Mouse (Mus musculus) layer of hippocampus, postnatal 14 days (tissue): ENCODE results near the gene Ntrk3. TPM values are rescaled to one million over a fixed set of nuclear protein-coding genes. Genes with fewer than 3 reads are reported as not detected.
A peak's percentile ranks its signal among the peaks of the same experiment; 100 is the strongest.

Experiments used
- DNase-seq, 2 experiments: peaks; one replicate each; pipeline ENCODE4 v3.0.0; 2021 to 2022; ENCODE audit warnings: low spot score in 2 of 2, mixed read lengths in 1 of 2
- total RNA-seq, 2 experiments: library from RNA; stranded (reverse); gene quantifications; 2 replicates each; pipeline ENCODE4 v1.2.3; 2021

The Ntrk3 gene
- total RNA-seq, 2 experiments from 2014 or later: 198 to 199 TPM

GRCm38 (mm10) chr7:78253777-78254385 lies 483.9 kb downstream of the Ntrk3 start:
- DNase-seq: no peak

DNA sequence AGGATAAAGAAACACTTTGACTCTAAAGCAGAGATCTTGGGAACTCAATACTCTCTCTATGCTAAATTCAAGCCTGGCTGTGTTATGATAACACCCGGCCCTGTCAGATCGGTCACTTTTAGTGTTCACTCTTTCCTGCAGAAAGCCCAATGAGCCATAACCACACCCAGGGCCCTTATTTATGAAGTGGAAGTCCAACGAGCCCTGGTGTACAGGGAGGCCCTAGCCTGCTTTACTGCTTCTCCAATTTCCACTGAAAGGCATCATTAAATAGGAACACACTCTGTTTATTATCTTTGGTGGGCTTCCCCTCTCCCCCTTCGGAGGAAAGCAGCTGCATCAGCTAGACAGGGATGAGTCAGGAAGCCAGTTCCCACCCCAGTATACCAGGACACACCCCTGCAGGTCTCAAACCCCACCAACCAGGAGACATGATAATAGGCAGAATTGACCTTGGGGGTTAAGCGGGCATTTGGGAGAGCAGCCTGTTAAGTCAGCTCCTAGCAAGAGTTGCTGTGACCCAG lies 489.6 kb downstream of the Ntrk3 start:
- DNase-seq: no peak

- no peak for DNase-seq
Observed at GRCm38 (mm10) chr7:78239012-78239411, 498.8 kb downstream of the Ntrk3 start.

- DNase-seq: no peak
Observed at GRCm38 (mm10) chr7:78221668-78222067, 516.1 kb downstream of the Ntrk3 start.

GRCm38 (mm10) chr7:78220949-78221348 lies 516.9 kb downstream of the Ntrk3 start:
- DNase-seq: no peak

DNA sequence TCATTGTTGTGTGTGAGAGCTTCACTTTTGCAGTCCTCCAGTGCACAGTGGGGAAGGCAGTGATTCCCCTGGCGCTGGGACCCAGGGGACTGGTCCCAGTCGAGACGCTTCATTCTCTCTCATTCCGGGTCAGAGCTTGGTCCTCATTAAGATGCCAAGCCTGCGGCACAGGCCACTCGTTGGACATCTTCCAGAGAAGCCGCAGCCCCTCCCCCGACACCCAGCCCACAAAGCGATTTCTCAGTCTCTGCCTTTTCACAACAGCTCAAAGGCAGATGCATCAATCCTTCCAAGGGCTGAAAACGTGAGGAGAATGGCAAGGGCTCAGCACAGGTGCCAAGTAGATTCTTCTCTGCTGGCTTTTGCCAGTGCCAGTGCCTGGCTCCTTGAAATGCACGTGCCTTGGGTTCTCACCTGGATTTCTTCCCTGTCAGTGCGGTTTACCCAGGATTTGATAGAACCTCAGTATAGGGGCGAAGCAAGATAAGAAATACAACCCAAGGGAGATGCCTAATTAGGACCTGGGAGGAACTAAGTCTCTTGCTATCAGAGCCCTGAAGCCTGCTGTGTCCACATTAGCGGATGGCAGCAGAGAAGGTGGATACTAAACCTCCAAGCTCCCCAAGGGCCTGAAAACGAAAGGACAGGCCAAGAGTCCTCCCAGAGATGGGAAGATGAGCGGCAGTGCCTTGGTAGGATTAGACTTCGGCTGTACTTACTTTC lies 546.7 kb downstream of the Ntrk3 start:
- DNase-seq: peak; percentile 61 to 80

DNA sequence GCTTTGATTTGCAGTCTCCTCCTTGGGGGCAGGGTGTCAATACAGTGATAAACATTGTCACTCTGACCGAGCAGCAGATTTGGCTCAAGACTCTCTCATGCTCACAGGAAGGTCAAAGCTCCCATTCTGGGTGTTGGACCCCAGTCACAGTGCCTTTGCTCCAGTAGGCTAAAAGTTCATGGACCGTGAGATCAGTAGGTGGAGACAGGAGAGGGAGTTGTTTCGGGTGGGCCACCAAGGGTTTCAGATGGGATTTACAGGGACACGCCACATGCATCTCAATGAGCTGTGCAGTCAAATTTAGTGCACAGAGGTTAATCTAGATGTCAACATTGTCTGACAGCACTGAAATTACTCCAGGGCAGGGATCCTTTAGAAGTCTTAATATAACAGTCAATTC lies 552.2 kb downstream of the Ntrk3 start:
- DNase-seq: no peak

GRCm38 (mm10) chr7:78183396-78183795 lies 554.4 kb downstream of the Ntrk3 start:
- no peak for DNase-seq

GRCm38 (mm10) chr7:78179996-78180665 lies 557.7 kb downstream of the Ntrk3 start:
- DNase-seq: no peak

- no peak for DNase-seq
Observed at GRCm38 (mm10) chr7:78172267-78172955, 565.4 kb downstream of the Ntrk3 start.

DNA sequence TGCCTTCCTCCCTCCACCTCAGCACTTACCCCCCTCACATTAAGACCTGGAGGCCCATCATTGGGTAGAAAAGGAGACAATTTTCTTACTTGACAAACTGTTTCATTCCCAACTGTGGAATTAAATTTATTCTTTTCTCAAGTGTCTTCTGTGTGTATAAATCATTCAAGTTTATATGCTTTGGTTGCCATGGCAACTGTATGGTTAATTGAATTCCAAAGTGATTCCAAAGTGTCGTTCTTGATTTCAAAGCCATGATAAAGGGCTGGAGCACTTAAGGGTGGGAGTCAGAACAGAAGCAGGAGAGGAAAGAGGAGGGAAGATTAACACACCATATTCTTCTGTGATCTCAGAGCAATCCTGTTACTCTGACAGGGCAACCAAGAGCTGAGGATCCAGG lies 572.3 kb downstream of the Ntrk3 start:
- DNase-seq: peak in 1 of 2 experiments; percentile 35

DNA sequence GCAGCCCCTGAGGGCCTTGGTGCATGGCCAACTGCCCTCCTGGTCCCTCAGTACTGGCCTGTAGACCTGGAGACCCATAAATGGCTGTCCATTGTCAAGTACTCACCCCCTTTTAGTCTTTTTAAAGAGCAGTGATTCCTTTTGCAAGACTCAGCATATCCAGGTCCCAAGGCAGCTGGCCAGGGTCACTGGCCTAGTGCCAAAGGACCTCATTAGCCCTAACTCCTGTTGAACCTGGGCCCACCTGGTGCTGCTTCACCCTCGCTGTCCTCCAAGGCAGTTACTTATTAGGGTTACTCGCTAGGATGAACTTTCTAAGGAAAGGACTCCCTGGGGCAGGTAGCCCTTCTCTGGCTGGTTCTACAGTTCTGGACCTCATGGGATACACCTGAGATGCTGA lies 579.9 kb downstream of the Ntrk3 start:
- DNase-seq: no peak

DNA sequence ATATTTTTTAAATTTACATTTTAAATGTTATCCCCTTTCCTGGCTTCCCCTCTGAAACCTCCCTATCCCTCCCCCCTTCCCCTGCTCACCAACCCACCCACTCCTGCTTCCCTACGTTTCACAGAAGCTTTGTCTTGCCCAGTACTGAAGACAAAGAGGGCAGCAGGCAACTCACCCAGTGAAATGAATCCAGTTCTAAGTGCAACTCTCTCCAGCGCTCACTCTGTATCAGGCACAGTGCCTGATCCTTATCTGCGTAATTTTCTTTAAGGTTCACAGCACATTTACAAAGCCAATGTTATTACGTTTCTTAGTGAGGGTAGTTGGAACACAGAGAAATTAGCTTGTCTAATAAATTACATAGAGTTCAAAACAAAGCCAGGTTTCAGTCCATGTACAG lies 592.6 kb downstream of the Ntrk3 start:
- DNase-seq: no peak

- DNase-seq: no peak
Observed at GRCm38 (mm10) chr7:78144849-78145248, 593.0 kb downstream of the Ntrk3 start.

- DNase-seq: no peak
Observed at GRCm38 (mm10) chr7:78129966-78130365, 607.8 kb downstream of the Ntrk3 start.

Other genes starting within 250 kb of the Ntrk3 start
- 10 to 100 TPM; 33.0 to 43.2 TPM for gene Mrps11, start 45.1 kb upstream of the Ntrk3 start, total RNA-seq
- 10 to 100 TPM; 27.0 to 28.2 TPM for gene Mrpl46, start 45.5 kb upstream of the Ntrk3 start, total RNA-seq
- gene Det1, start 109.3 kb upstream of the Ntrk3 start, total RNA-seq: 1 to 10 TPM; 6.3 to 6.4 TPM
- 10 to 100 TPM; 27.3 to 27.4 TPM for gene Aen, start 157.8 kb upstream of the Ntrk3 start, total RNA-seq
- 1 to 10 TPM in 1 of 2 experiments, under 1 TPM in 1; 0.60 to 1.1 TPM for gene Isg20, start 175.4 kb upstream of the Ntrk3 start, total RNA-seq